Mouse (Mus musculus) heart, adult 2 months (tissue): ENCODE measurements at regions not wholly inside any gene's neighbourhood (a gene's known extent, or its start where the extent isn't known, plus 50 kb on each side); places are given as distances from the start of the nearest gene placed in this dataset.

Experiments used
- DNase-seq, 2 experiments: peaks; one replicate each; pipeline ENCODE4 v3.0.0; 2021
- H3K27ac ChIP-seq: fragments of 200-600 bp; 2 replicates; pipeline ENCODE4 v1.8.1; 2022
- H3K27me3 ChIP-seq: fragments of 200-500 bp; 2 replicates; pipeline ENCODE4 v1.6.1; 2012; ENCODE audit warnings: mild to moderate bottlenecking, low read length, inconsistent platforms, mixed read lengths; ENCODE audit not compliant: control insufficient read depth, insufficient read depth
- H3K36me3 ChIP-seq: fragments of 200-500 bp; 2 replicates; pipeline ENCODE4 v1.6.1; 2012; ENCODE audit warnings: low read length, inconsistent platforms; ENCODE audit not compliant: control insufficient read depth, insufficient read depth
- H3K4me1 ChIP-seq: fragments of 200-500 bp; 2 replicates; pipeline ENCODE4 v1.6.1; 2011; ENCODE audit warnings: low read length; ENCODE audit not compliant: control insufficient read depth, insufficient read depth
- H3K4me3 ChIP-seq: fragments of 200-600 bp; 2 replicates; pipeline ENCODE4 v1.8.1; 2022
- H3K79me2 ChIP-seq: fragments of 200-500 bp; replicated peaks from 2 replicates; pipeline ENCODE4 v1.6.1; 2012; ENCODE audit warnings: mild to moderate bottlenecking, inconsistent platforms, low read length, moderate library complexity, mixed read lengths; ENCODE audit not compliant: control insufficient read depth, insufficient read depth
- H3K9ac ChIP-seq: fragments of 200-500 bp; 2 replicates; pipeline ENCODE4 v1.6.1; 2012; ENCODE audit warnings: low read depth, mild to moderate bottlenecking, control low read depth, inconsistent platforms, low read length, mixed read lengths
- CTCF ChIP-seq: fragments of 200-600 bp; IDR thresholded peaks from 2 replicates; pipeline ENCODE4 v1.8.1; 2022; ENCODE audit warnings: antibody characterized with exemption, mild to moderate bottlenecking, moderate library complexity
- EP300 ChIP-seq: fragments of 200-500 bp; IDR thresholded peaks from 2 replicates; pipeline ENCODE4 v1.6.1; 2011; ENCODE audit warnings: low read depth, low read length, control low read depth; ENCODE audit not compliant: insufficient read depth
- POLR2A ChIP-seq: fragments of 200-500 bp; IDR thresholded peaks from 2 replicates; pipeline ENCODE4 v1.6.1; 2011; ENCODE audit warnings: mild to moderate bottlenecking, low read depth, low read length, control low read depth; ENCODE audit not compliant: insufficient read depth
- WGBS: fragments of 180-500 bp; shearing (Covaris S2); methylation state at CpG from one replicate; pipeline ENCODE4 v1.1.7; 2018; 5-methylcytosine and 5-hydroxymethylcytosine counted together
- intact Hi-C: fragments of 180-260 bp; cut with DNase I; formaldehyde crosslinking; loops from one replicate; pipeline ENCODE4 v1.15.1; 2025

DNA sequence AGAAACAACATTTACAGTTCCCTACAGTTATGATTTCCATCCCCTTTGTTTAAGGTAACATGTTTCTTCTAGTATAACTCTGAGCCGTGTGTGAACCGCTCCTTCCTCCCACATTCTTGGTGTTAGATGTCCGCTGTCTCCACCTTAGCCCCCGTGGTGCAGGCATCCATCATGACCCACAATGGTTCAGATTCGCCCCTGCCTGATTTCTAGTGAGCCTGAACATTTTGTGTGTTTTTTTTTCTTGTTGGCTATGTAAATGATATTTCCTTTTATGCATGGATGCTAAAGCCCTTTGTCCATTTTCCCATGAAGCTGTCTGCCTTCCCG, 229.5 kb downstream of the Prdm2 start:
- no peak overlapping the region for H3K9ac ChIP-seq
- no peak overlapping the region for H3K4me3 ChIP-seq
- TF ChIP-seq POLR2A (no peak), EP300 (no peak), CTCF (no peak)
- no peaks in the 10 kb centered on the region for H3K4me1 ChIP-seq
- no peak for DNase-seq
- no peaks in the 10 kb centered on the region for H3K79me2 ChIP-seq
- H3K27me3 ChIP-seq = no peaks in the 10 kb centered on the region
- no peak overlapping the region for H3K27ac ChIP-seq
- WGBS = 66% methylated on average over 6 of the region's 6 CpGs
- intact Hi-C loops = no loop called here
- no peaks in the 10 kb centered on the region for H3K36me3 ChIP-seq

DNA sequence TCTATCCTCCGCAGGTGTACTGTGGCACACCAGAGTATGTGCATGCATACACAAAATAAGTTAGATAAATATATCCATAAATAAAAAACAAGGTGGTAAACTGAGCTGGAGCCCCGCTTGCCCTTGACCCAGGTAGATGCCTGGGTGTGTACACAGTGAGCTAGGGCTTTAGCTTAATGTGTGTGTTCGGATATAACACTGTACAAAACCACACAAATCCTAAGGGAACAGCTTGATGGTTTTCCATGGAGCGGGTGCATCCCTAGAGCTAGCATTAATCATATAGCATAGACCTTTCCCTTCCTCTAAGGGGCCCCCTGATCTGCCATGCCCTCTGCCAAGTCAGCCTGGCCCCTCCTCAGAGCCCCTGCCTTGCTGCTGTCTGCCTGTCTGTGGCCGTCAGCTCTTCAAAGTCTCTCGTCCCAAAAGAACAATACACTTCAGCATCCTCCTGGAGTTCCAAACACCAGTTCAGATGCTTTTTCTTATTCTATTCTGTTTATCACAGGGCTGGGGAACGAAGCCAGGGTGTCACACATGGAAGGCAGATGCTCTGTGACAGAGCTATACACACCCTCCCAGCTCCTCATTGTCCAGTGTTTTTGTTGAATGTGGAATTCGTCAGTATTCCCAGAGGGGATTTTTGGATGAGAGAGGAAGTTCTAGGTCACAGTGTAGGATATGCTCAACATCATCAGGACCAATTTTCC, 230.1 kb downstream of the Prdm2 start:
- Histone ChIP-seq H3K4me3 (no peak overlapping the region), H3K27ac (no peak overlapping the region), H3K36me3 (no peaks in the 10 kb centered on the region), H3K79me2 (no peaks in the 10 kb centered on the region), H3K4me1 (no peaks in the 10 kb centered on the region), H3K9ac (no peak overlapping the region), H3K27me3 (no peaks in the 10 kb centered on the region)
- no peak for DNase-seq
- 60% methylated on average over 8 of the region's 8 CpGs for WGBS
- TF ChIP-seq EP300 (no peak), CTCF (no peak), POLR2A (no peak)
- intact Hi-C loops = no loop called here

DNA sequence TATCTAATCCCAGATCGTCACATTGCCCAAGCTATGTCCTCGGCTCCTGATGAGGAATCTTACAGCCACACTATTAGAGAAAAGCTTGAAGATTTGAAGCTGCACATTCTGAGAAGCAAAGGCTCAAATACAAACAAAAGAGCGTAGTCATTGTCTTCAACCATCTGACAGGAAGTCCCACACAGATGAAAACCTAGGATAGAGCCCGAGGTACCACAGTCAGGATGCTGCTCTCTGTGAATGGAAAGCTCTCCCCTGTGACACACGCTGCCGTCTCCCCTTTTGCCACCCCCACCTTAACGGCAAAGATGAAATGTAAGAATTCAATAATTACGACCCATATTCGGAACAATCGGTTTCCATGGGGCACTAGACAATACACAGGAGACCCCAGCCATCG, 237.2 kb downstream of the Prdm2 start:
- Histone ChIP-seq H3K79me2 (no peaks in the 10 kb centered on the region), H3K27ac (no peak overlapping the region), H3K9ac (no peak overlapping the region), H3K27me3 (no peaks in the 10 kb centered on the region), H3K36me3 (no peaks in the 10 kb centered on the region), H3K4me1 (no peaks in the 10 kb centered on the region), H3K4me3 (no peak overlapping the region)
- intact Hi-C loops = no loop called here
- 53% methylated on average over 11 of the region's 11 CpGs for WGBS
- no peak for DNase-seq
- TF ChIP-seq POLR2A = no peak
- no peak for TF ChIP-seq EP300
- no peak for TF ChIP-seq CTCF

DNA sequence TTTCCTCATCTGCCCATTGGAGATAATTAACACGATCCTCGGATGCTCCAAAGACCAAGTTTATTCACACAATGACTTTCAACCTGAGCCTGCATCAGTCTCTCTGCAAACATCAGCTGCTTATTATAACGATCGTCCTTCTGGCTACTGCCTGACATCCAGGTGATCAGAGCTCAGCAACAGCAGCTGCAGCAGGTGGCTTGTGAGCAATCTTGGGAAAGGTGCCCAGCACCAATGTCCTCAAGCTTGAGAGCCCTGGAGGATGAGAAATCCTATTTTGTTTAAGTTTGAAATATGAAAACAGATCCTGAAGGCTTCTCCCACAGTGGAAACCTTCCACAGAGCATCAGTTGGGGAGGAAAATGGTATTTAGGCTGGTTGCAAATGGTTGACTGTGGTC, 242.8 kb downstream of the Prdm2 start:
- no peak overlapping the region for H3K9ac ChIP-seq
- intact Hi-C loops = no loop called here
- 76% methylated on average over 4 of the region's 4 CpGs for WGBS
- H3K4me1 ChIP-seq = no peaks in the 10 kb centered on the region
- H3K79me2 ChIP-seq = no peaks in the 10 kb centered on the region
- H3K36me3 ChIP-seq = no peaks in the 10 kb centered on the region
- no peaks in the 10 kb centered on the region for H3K27me3 ChIP-seq
- H3K4me3 ChIP-seq = no peak overlapping the region
- no peak for DNase-seq
- no peak overlapping the region for H3K27ac ChIP-seq
- no peak for TF ChIP-seq EP300
- TF ChIP-seq CTCF = no peak
- no peak for TF ChIP-seq POLR2A

DNA sequence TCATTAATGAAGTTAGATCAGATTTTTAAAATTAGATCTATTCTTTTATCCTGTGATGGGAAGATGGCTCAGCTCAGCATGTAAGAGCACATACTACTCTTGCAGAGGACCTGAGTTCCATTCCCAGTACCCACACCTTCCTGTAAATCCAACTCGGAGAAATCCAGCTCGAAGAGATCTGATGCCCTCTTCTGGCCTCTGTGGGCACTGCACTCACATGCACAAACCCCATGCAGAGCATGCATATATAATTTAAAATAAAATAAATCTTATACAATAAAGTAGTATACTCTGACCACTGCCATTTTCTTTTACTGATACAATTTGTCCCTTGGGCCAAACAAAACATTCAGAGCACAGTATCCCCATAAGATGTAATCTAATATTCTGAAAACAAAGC, 245.2 kb downstream of the Prdm2 start:
- no peak overlapping the region for H3K9ac ChIP-seq
- H3K4me3 ChIP-seq = no peak overlapping the region
- no peaks in the 10 kb centered on the region for H3K79me2 ChIP-seq
- TF ChIP-seq EP300 (no peak), CTCF (0 out of 2 replicates have a peak, but pooled peaks have one; percentile 18), POLR2A (no peak)
- H3K36me3 ChIP-seq = no peaks in the 10 kb centered on the region
- H3K4me1 ChIP-seq = no peaks in the 10 kb centered on the region
- H3K27ac ChIP-seq = no peak overlapping the region
- WGBS = 80% methylated on average over 2 of the region's 2 CpGs
- no peak for DNase-seq
- intact Hi-C loops = no loop called here
- no peaks in the 10 kb centered on the region for H3K27me3 ChIP-seq

DNA sequence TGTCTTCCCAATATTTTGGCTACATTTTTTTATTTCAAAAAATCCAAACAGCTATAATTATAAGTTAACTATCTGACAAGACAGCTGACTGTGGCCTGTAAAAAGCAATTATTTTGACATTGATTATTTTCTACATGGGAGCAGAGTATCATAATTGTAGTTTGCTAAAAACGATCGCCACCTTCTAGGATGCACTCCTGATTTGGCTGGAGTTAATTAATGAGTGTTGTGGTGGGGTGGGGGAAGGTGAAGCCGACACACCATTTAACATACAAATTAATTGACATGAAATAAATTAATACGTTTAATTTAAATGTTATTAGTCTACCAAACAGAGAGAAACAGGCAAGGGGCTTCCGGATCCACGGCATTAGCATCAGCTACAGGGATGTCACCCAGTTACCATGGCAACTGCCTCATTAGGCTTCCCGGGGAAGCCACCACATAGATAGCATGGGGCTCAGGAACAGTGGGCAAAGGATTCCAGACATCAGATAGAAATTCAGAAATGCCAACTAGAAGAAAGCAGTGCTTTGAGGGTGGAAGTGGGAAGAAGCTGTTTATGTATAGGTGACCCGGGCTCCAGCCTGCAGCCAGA, 255.9 kb downstream of the Prdm2 start:
- no peaks in the 10 kb centered on the region for H3K4me1 ChIP-seq
- WGBS = 71% methylated on average over 8 of the region's 8 CpGs
- intact Hi-C loops = no loop called here
- H3K27me3 ChIP-seq = no peaks in the 10 kb centered on the region
- DNase-seq = no peak
- TF ChIP-seq EP300 (no peak), CTCF (no peak), POLR2A (no peak)
- H3K4me3 ChIP-seq = no peak overlapping the region
- H3K9ac ChIP-seq = no peak overlapping the region
- no peaks in the 10 kb centered on the region for H3K79me2 ChIP-seq
- no peaks in the 10 kb centered on the region for H3K36me3 ChIP-seq
- no peak overlapping the region for H3K27ac ChIP-seq
